Mouse (Mus musculus): ENCODE measurements around the gene Lrrc63. TPM values are rescaled to one million over a fixed set of nuclear protein-coding genes. Genes with fewer than 3 reads are reported as not detected.

The Lrrc63 gene
- polyA plus RNA-seq, 1 experiment from 2014 or later = not detected

- H3K27ac ChIP-seq (replicated peaks) = peak overlapping the region; percentile 5; the same call in 1 of the 2 replicates
- no peaks in the 10 kb centered on the region for H3K27me3 ChIP-seq
- peak overlapping the region; percentile 55; the same call in 1 of the 2 replicates for H3K9ac ChIP-seq (replicated peaks)
- no peaks in the 10 kb centered on the region for H3K36me3 ChIP-seq
- 5% methylated on average over 12 of the region's 12 CpGs for WGBS
- peak; percentile 5; the same call in 1 of the 2 replicates for ATAC-seq (replicated peaks)
- no peaks in the 10 kb centered on the region for H3K9me3 ChIP-seq
- H3K4me1 ChIP-seq = peaks cover 7% of the 10 kb centered on the region
- peak overlapping the region; percentile 71 for H3K4me3 ChIP-seq
- H3K4me2 ChIP-seq (replicated peaks) = peak overlapping the region; percentile 95
Measured at GRCm38 (mm10) chr14:75131324-75131935, 749 bp upstream of the Lrrc63 start.

- no peak overlapping the region for H3K9ac ChIP-seq (replicated peaks)
- WGBS = 91% methylated on average over 8 of the region's 8 CpGs
- H3K27ac ChIP-seq (replicated peaks) = no peak overlapping the region
- no peaks in the 10 kb centered on the region for H3K27me3 ChIP-seq
- no peak overlapping the region for H3K4me2 ChIP-seq (replicated peaks)
- H3K36me3 ChIP-seq = no peaks in the 10 kb centered on the region
- ATAC-seq (replicated peaks) = no peak
- H3K4me3 ChIP-seq = no peak overlapping the region
- H3K9me3 ChIP-seq = no peaks in the 10 kb centered on the region
- no peaks in the 10 kb centered on the region for H3K4me1 ChIP-seq
Measured at GRCm38 (mm10) chr14:75121658-75122057, 9.0 kb downstream of the Lrrc63 start.

GRCm38 (mm10) chr14:75102956-75103355, 27.7 kb downstream of the Lrrc63 start:
- no peaks in the 10 kb centered on the region for H3K27me3 ChIP-seq
- H3K4me2 ChIP-seq (replicated peaks) = no peak overlapping the region
- H3K9me3 ChIP-seq = no peaks in the 10 kb centered on the region
- H3K9ac ChIP-seq (replicated peaks) = no peak overlapping the region
- no peak overlapping the region for H3K27ac ChIP-seq (replicated peaks)
- no peaks in the 10 kb centered on the region for H3K4me1 ChIP-seq
- no peak for ATAC-seq (replicated peaks)
- 91% methylated on average over 5 of the region's 5 CpGs for WGBS
- no peak overlapping the region for H3K4me3 ChIP-seq
- no peaks in the 10 kb centered on the region for H3K36me3 ChIP-seq

- H3K9me3 ChIP-seq = no peaks in the 10 kb centered on the region
- WGBS = 46% methylated on average over 6 of the region's 6 CpGs
- no peaks in the 10 kb centered on the region for H3K4me1 ChIP-seq
Measured at GRCm38 (mm10) chr14:75077946-75078345, 52.7 kb downstream of the Lrrc63 start.

GRCm38 (mm10) chr14:75075299-75076180, 55.1 kb downstream of the Lrrc63 start:
- H3K4me1 ChIP-seq = no peaks in the 10 kb centered on the region
- no peak overlapping the region for H3K4me2 ChIP-seq (replicated peaks)
- no peaks in the 10 kb centered on the region for H3K27me3 ChIP-seq
- 66% methylated on average over 10 of the region's 10 CpGs for WGBS
- H3K36me3 ChIP-seq = no peaks in the 10 kb centered on the region
- H3K9me3 ChIP-seq = no peaks in the 10 kb centered on the region
- no peak overlapping the region for H3K27ac ChIP-seq (replicated peaks)
- ATAC-seq (replicated peaks) = no peak
- no peak overlapping the region for H3K4me3 ChIP-seq
- H3K9ac ChIP-seq (replicated peaks) = no peak overlapping the region

More at GRCm38 (mm10) chr14:75077946-75078345, 52.7 kb downstream of the Lrrc63 start:
- H3K27ac ChIP-seq (replicated peaks) = no peak overlapping the region
- H3K27me3 ChIP-seq = no peaks in the 10 kb centered on the region
- H3K4me3 ChIP-seq = no peak overlapping the region
- ATAC-seq (replicated peaks) = no peak
- H3K4me2 ChIP-seq (replicated peaks) = no peak overlapping the region
- no peak overlapping the region for H3K9ac ChIP-seq (replicated peaks)
- H3K36me3 ChIP-seq = no peaks in the 10 kb centered on the region

- Histone ChIP-seq H3K27ac (replicated peaks) (no peak overlapping the region), H3K4me3 (no peak overlapping the region), H3K27me3 (no peaks in the 10 kb centered on the region), H3K9me3 (no peaks in the 10 kb centered on the region), H3K36me3 (no peaks in the 10 kb centered on the region), H3K4me2 (replicated peaks) (no peak overlapping the region), H3K9ac (replicated peaks) (no peak overlapping the region), H3K4me1 (no peaks in the 10 kb centered on the region)
- ATAC-seq (replicated peaks) = no peak
- WGBS = 93% methylated on average over 15 of the region's 15 CpGs
Measured at GRCm38 (mm10) chr14:75071091-75071490, 59.6 kb downstream of the Lrrc63 start.

- Histone ChIP-seq H3K9ac (replicated peaks) (no peak overlapping the region), H3K27ac (replicated peaks) (no peak overlapping the region), H3K36me3 (no peaks in the 10 kb centered on the region), H3K9me3 (no peaks in the 10 kb centered on the region), H3K27me3 (no peaks in the 10 kb centered on the region), H3K4me2 (replicated peaks) (no peak overlapping the region), H3K4me3 (no peak overlapping the region), H3K4me1 (no peaks in the 10 kb centered on the region)
- WGBS = 88% methylated on average over 7 of the region's 7 CpGs
- ATAC-seq (replicated peaks) = no peak
Measured at GRCm38 (mm10) chr14:75069356-75069979, 61.2 kb downstream of the Lrrc63 start.

- Histone ChIP-seq H3K27me3 (no peaks in the 10 kb centered on the region), H3K4me3 (no peak overlapping the region), H3K36me3 (no peaks in the 10 kb centered on the region), H3K27ac (replicated peaks) (no peak overlapping the region), H3K9me3 (no peaks in the 10 kb centered on the region), H3K9ac (replicated peaks) (no peak overlapping the region), H3K4me1 (no peaks in the 10 kb centered on the region), H3K4me2 (replicated peaks) (no peak overlapping the region)
- no peak for ATAC-seq (replicated peaks)
- 90% methylated on average over 19 of the region's 19 CpGs for WGBS
Measured at GRCm38 (mm10) chr14:75068430-75069112, 62.1 kb downstream of the Lrrc63 start.

- H3K9ac ChIP-seq (replicated peaks) = no peak overlapping the region
- no peaks in the 10 kb centered on the region for H3K27me3 ChIP-seq
- H3K36me3 ChIP-seq = no peaks in the 10 kb centered on the region
- no peak overlapping the region for H3K27ac ChIP-seq (replicated peaks)
- WGBS = 96% methylated on average over 5 of the region's 5 CpGs
- H3K9me3 ChIP-seq = no peaks in the 10 kb centered on the region
- H3K4me1 ChIP-seq = no peaks in the 10 kb centered on the region
- no peak overlapping the region for H3K4me2 ChIP-seq (replicated peaks)
- no peak overlapping the region for H3K4me3 ChIP-seq
- no peak for ATAC-seq (replicated peaks)
Measured at GRCm38 (mm10) chr14:75065211-75065610, 65.5 kb downstream of the Lrrc63 start.

GRCm38 (mm10) chr14:75064520-75064919, 66.2 kb downstream of the Lrrc63 start:
- Histone ChIP-seq H3K27ac (replicated peaks) (no peak overlapping the region), H3K4me3 (no peak overlapping the region), H3K4me1 (no peaks in the 10 kb centered on the region), H3K36me3 (no peaks in the 10 kb centered on the region), H3K9ac (replicated peaks) (no peak overlapping the region), H3K4me2 (replicated peaks) (no peak overlapping the region), H3K9me3 (no peaks in the 10 kb centered on the region), H3K27me3 (no peaks in the 10 kb centered on the region)
- 84% methylated on average over 7 of the region's 7 CpGs for WGBS
- ATAC-seq (replicated peaks) = no peak

- Histone ChIP-seq H3K4me2 (replicated peaks) (no peak overlapping the region), H3K4me1 (no peaks in the 10 kb centered on the region), H3K9ac (replicated peaks) (no peak overlapping the region), H3K9me3 (no peaks in the 10 kb centered on the region), H3K27ac (replicated peaks) (no peak overlapping the region), H3K36me3 (no peaks in the 10 kb centered on the region), H3K4me3 (no peak overlapping the region), H3K27me3 (no peaks in the 10 kb centered on the region)
- WGBS = 96% methylated on average over 8 of the region's 8 CpGs
- no peak for ATAC-seq (replicated peaks)
Measured at GRCm38 (mm10) chr14:75063936-75064335, 66.7 kb downstream of the Lrrc63 start.

GRCm38 (mm10) chr14:75060562-75060961, 70.1 kb downstream of the Lrrc63 start:
- no peaks in the 10 kb centered on the region for H3K9me3 ChIP-seq
- no peak overlapping the region for H3K4me3 ChIP-seq
- 0 out of 2 replicates have a peak, but pooled peaks have one; percentile 4 for ATAC-seq (replicated peaks)
- H3K4me2 ChIP-seq (replicated peaks) = no peak overlapping the region
- H3K36me3 ChIP-seq = no peaks in the 10 kb centered on the region
- no peak overlapping the region for H3K27ac ChIP-seq (replicated peaks)
- no peaks in the 10 kb centered on the region for H3K27me3 ChIP-seq
- H3K9ac ChIP-seq (replicated peaks) = no peak overlapping the region
- WGBS = 49% methylated on average over 8 of the region's 8 CpGs
- no peaks in the 10 kb centered on the region for H3K4me1 ChIP-seq

All from forebrain, embryonic 15.5 days (tissue).